Mouse (Mus musculus) lung, postnatal 36 days (tissue): ENCODE measurements at regions not wholly inside any gene's neighbourhood (a gene's known extent, or its start where the extent isn't known, plus 50 kb on each side); places are given as distances from the start of the nearest gene placed in this dataset.

Experiments
- DNase-seq: peaks from one replicate; pipeline ENCODE4 v3.0.0; 2022; ENCODE audit warnings: mixed read lengths

- no peak for DNase-seq
Observed at GRCm38 (mm10) chr7:63313096-63313495, 100.7 kb upstream of the Chrna7 start.

- peak; percentile 50 for DNase-seq
Observed at GRCm38 (mm10) chr7:63319594-63319993, 107.2 kb upstream of the Chrna7 start.

- no peak for DNase-seq
Observed at GRCm38 (mm10) chr7:63321171-63321570, 108.8 kb upstream of the Chrna7 start.

- DNase-seq: peak; percentile 16
Observed at GRCm38 (mm10) chr7:63321951-63322710, 109.8 kb upstream of the Chrna7 start.

GRCm38 (mm10) chr7:63335146-63335545, 109.4 kb upstream of the Otud7a start:
- peak; percentile 28 for DNase-seq

GRCm38 (mm10) chr7:63336072-63336471, 108.5 kb upstream of the Otud7a start:
- no peak for DNase-seq

- no peak for DNase-seq
Observed at GRCm38 (mm10) chr7:63341716-63342115, 102.8 kb upstream of the Otud7a start.

GRCm38 (mm10) chr7:63345671-63346392, 98.7 kb upstream of the Otud7a start:
- DNase-seq: peak; percentile 4

- DNase-seq: no peak
Observed at GRCm38 (mm10) chr7:63346393-63346730, 98.2 kb upstream of the Otud7a start.
